ENCODE assay signal across 35 mouse cellular contexts in the genomic region with DNA sequence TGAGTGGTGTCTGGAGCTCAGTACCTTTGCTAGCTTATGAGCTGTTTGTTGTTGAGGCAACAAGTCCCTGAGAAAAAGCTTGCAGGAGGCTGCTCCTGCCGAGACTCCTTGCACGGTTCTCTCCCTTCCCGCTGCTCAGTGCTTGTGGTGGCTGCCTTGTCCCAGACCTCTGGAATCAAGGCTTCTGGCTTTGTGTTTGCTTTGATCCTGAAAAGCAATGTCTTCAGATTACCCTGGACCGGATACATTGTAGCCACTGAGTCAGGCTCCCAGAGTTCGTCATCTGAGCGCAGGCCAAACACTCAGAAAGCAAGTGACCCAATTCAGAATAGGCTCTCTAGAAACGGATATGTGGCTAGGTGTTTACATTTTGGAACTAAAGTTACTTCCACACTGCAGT.
"Had no signal": no experiment of that assay in that cellular context is flagged by ENCODE, and none has a peak within 500 bp of the region (broad histone marks: within the 10 kb centered on the region; RNA-seq: fewer than 3 reads in every experiment).

No protein-coding gene starts in this region.

- H3K4me3 ChIP-seq: heart, embryonic 10.5 days; heart, embryonic 12.5 days; heart, embryonic 13.5 days; heart, embryonic 15.5 days; hindbrain, embryonic 10.5 days; hindbrain, embryonic 12.5 days; hindbrain, embryonic 13.5 days; hindbrain, embryonic 15.5 days; intestine, embryonic 15.5 days; kidney, embryonic 15.5 days; layer of hippocampus, adult 2 months; left cerebral cortex, adult 2 months had no signal

- H3K9ac ChIP-seq: heart, embryonic 12.5 days; heart, embryonic 13.5 days; heart, embryonic 15.5 days; hindbrain, embryonic 12.5 days; hindbrain, embryonic 13.5 days; hindbrain, embryonic 14.5 days; hindbrain, embryonic 15.5 days; intestine, embryonic 15.5 days; kidney, embryonic 15.5 days had no signal

- H3K9me3 ChIP-seq: heart, embryonic 10.5 days; heart, embryonic 12.5 days; heart, embryonic 15.5 days; hindbrain, embryonic 10.5 days; hindbrain, embryonic 12.5 days; hindbrain, embryonic 13.5 days; hindbrain, embryonic 15.5 days; kidney, embryonic 15.5 days had no signal

- H3K4me2 ChIP-seq: heart, embryonic 11.5 days; heart, embryonic 12.5 days; heart, embryonic 13.5 days; heart, embryonic 15.5 days; hindbrain, embryonic 12.5 days; hindbrain, embryonic 13.5 days; hindbrain, embryonic 14.5 days; hindbrain, embryonic 15.5 days; intestine, embryonic 15.5 days; kidney, embryonic 15.5 days had no signal

- H3K36me3 ChIP-seq: heart, embryonic 10.5 days; heart, embryonic 12.5 days; heart, embryonic 13.5 days; heart, embryonic 15.5 days; hindbrain, embryonic 10.5 days; hindbrain, embryonic 12.5 days; hindbrain, embryonic 13.5 days; hindbrain, embryonic 15.5 days; intestine, embryonic 15.5 days; kidney, embryonic 15.5 days had no signal

- H3K27ac ChIP-seq: heart, embryonic 10.5 days; heart, embryonic 13.5 days; heart, embryonic 15.5 days; hindbrain, embryonic 10.5 days; hindbrain, embryonic 12.5 days; hindbrain, embryonic 13.5 days; hindbrain, embryonic 14.5 days; hindbrain, embryonic 15.5 days; hindbrain, postnatal 0 days; intestine, embryonic 15.5 days; kidney, embryonic 15.5 days; kidney, postnatal 0 days; left cerebral cortex, adult 2 months had no signal

- ATAC-seq: hindbrain, embryonic 16.5 days; hindbrain, postnatal 0 days; inflammation-experienced regulatory T-cells, adult 6 months; intestine, embryonic 15.5 days; intestine, embryonic 16.5 days had no signal

- H3K27me3 ChIP-seq: heart, embryonic 12.5 days; heart, embryonic 13.5 days; heart, embryonic 15.5 days; hindbrain, embryonic 12.5 days; hindbrain, embryonic 13.5 days; hindbrain, embryonic 15.5 days; intestine, embryonic 15.5 days; kidney, embryonic 15.5 days had no signal

- DNase-seq: heart, postnatal 10 days; heart, postnatal 14 days; heart, postnatal 36 days; heart, postnatal 4 days; kidney, adult 11 months; kidney, adult 18-20 months; kidney, adult 2 months; kidney, adult 8-10 months; kidney, adult 9 months; kidney, postnatal 10 days; kidney, postnatal 14 days; kidney, postnatal 25 days; kidney, postnatal 36 days; kidney, postnatal 4 days; layer of hippocampus, adult 9-11 months; layer of hippocampus, postnatal 36 days had no signal

- H3K4me1 ChIP-seq: heart, embryonic 12.5 days; heart, embryonic 15.5 days; intestine, embryonic 15.5 days had no signal
